Mouse (Mus musculus): ENCODE results near the gene Zbtb2. TPM values are rescaled to one million over a fixed set of nuclear protein-coding genes. Genes with fewer than 3 reads are reported as not detected.

Gene Zbtb2
- total and polyA plus RNA-seq, 3 experiments, result 8.6 to 12.7 TPM; not detected in 1

DNA sequence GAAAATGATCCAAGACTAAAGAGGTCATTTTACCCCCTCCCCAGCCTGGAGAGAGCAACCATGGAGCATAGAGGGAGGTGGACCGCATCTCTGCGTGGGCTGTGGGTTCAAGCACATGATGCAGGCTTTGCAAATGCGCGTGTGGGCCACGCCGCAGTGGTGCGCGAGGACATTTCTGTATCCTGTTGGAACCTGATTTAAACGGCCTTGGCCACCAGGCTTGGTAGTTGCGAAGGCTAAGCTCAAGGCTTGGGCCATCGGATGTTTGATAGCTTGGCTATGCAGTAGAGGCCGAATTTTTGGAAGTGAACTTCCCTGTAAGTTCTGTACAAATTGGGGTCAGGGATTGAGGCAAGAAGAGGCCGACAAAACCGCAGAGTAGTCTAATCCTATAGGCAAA is 40.3 kb downstream of the Zbtb2 start:
- Histone ChIP-seq H3K9ac (ENCODE audit: control insufficient read depth, low read depth, low read length, poor library complexity, severe bottlenecking) (no peak overlapping the region), H3K9me3 (replicated peaks; ENCODE audit: insufficient read depth, low read length) (no peaks in the 10 kb centered on the region), H3K4me3 (ENCODE audit: control insufficient read depth in 1 of 2, insufficient read depth in 1 of 2, low read depth in 2 of 2, low read length in 2 of 2) (no peak overlapping the region), H3K27ac (ENCODE audit: control insufficient read depth, low read depth, low read length) (no peak overlapping the region), H3K79me2 (ENCODE audit: control insufficient read depth, insufficient read depth, low read length, poor library complexity) (no peaks in the 10 kb centered on the region), H3K27me3 (ENCODE audit: control insufficient read depth in 1 of 2, insufficient read depth in 2 of 2, low read length in 2 of 2) (no peaks in the 10 kb centered on the region), H3K36me3 (ENCODE audit: control insufficient read depth in 1 of 2, insufficient read depth in 2 of 2, low read length in 2 of 2) (peaks cover 0 to 3% of the 10 kb centered on the region in 2 experiments; a peak in 1 of 4 replicates), H3K4me1 (ENCODE audit: control insufficient read depth in 1 of 2, insufficient read depth in 2 of 2, low read length in 2 of 2) (no peaks in the 10 kb centered on the region)
- no peak for TF ChIP-seq SIN3A (IDR thresholded peaks at IDR 0.05; ENCODE audit: low read length)
- TF ChIP-seq CTCF (IDR thresholded peaks at IDR 0.05 in 2 of 3, conservative IDR thresholded peaks at IDR 0.05 in 1 of 3; ENCODE audit: control insufficient read depth in 1 of 3, insufficient read depth in 1 of 3, low read depth in 2 of 3, low read length in 3 of 3, poor library complexity in 1 of 3, severe bottlenecking in 1 of 3), result no peak
- TF ChIP-seq SMC3 (IDR thresholded peaks at IDR 0.05; ENCODE audit: low read depth, low read length), result no peak
- DNase-seq (ENCODE audit: low read depth, low spot score), result no peak

DNA sequence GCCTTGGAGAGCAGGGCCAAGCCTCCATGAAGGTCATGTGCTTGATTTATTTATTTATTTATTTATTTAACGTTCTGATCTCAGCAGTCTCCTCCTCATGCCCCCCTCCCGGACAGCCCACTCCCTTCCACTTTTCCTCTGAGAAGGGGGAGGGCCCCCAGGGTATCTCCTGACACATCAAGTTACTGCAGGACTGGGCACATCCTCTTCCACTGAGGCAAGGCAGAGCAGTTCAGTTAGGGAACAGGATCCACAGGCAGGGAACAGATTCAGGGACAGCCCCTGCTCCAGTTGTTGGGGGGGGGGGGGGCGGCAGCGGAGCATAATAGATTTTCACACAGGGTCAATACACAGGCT is 40.8 kb downstream of the Zbtb2 start:
- Histone ChIP-seq H3K4me3 (ENCODE audit: control insufficient read depth in 1 of 2, insufficient read depth in 1 of 2, low read depth in 2 of 2, low read length in 2 of 2) (peak overlapping the region in 1 of 2 experiments; percentile 19; a peak in 1 of 4 replicates), H3K9ac (ENCODE audit: control insufficient read depth, low read depth, low read length, poor library complexity, severe bottlenecking) (no peak overlapping the region), H3K27ac (ENCODE audit: control insufficient read depth, low read depth, low read length) (no peak overlapping the region), H3K9me3 (replicated peaks; ENCODE audit: insufficient read depth, low read length) (no peaks in the 10 kb centered on the region), H3K79me2 (ENCODE audit: control insufficient read depth, insufficient read depth, low read length, poor library complexity) (no peaks in the 10 kb centered on the region), H3K36me3 (ENCODE audit: control insufficient read depth in 1 of 2, insufficient read depth in 2 of 2, low read length in 2 of 2) (peaks cover 0 to 3% of the 10 kb centered on the region in 2 experiments; a peak in 1 of 4 replicates), H3K4me1 (ENCODE audit: control insufficient read depth in 1 of 2, insufficient read depth in 2 of 2, low read length in 2 of 2) (no peaks in the 10 kb centered on the region), H3K27me3 (ENCODE audit: control insufficient read depth in 1 of 2, insufficient read depth in 2 of 2, low read length in 2 of 2) (no peaks in the 10 kb centered on the region)
- TF ChIP-seq JUND (IDR thresholded peaks at IDR 0.05; ENCODE audit: low read depth, low read length) (no peak), HCFC1 (IDR thresholded peaks at IDR 0.05; ENCODE audit: low read depth, low read length) (no peak), NELFE (IDR thresholded peaks at IDR 0.05; ENCODE audit: low read depth, low read length) (no peak), TBP (IDR thresholded peaks at IDR 0.05; ENCODE audit: low read depth, low read length) (no peak), POLR2AphosphoS5 (IDR thresholded peaks at IDR 0.05; ENCODE audit: borderline replicate concordance, low read depth, low read length) (no peak), E2F4 (IDR thresholded peaks at IDR 0.05; ENCODE audit: borderline replicate concordance, low read depth, low read length) (no peak), ELF1 (IDR thresholded peaks at IDR 0.05; ENCODE audit: low read depth, low read length) (no peak), MAX (IDR thresholded peaks at IDR 0.05; ENCODE audit: low read length) (no peak), RCOR1 (IDR thresholded peaks at IDR 0.05; ENCODE audit: low read depth, low read length) (no peak), CHD1 (IDR thresholded peaks at IDR 0.05; ENCODE audit: low read depth, low read length) (no peak), POLR2AphosphoS2 (IDR thresholded peaks at IDR 0.05; ENCODE audit: low read length) (no peak), MYB (IDR thresholded peaks at IDR 0.05; ENCODE audit: low read depth, low read length) (no peak), ZC3H11A (IDR thresholded peaks at IDR 0.05; ENCODE audit: low read depth, low read length) (no peak), SMC3 (IDR thresholded peaks at IDR 0.05; ENCODE audit: low read depth, low read length) (no peak), NRF1 (IDR thresholded peaks at IDR 0.05; ENCODE audit: insufficient read depth, low read depth, low read length, poor library complexity, severe bottlenecking) (no peak), ZNF384 (IDR thresholded peaks at IDR 0.05; ENCODE audit: low read depth, low read length) (no peak), CTCF (IDR thresholded peaks at IDR 0.05 in 2 of 3, conservative IDR thresholded peaks at IDR 0.05 in 1 of 3; ENCODE audit: control insufficient read depth in 1 of 3, insufficient read depth in 1 of 3, low read depth in 2 of 3, low read length in 3 of 3, poor library complexity in 1 of 3, severe bottlenecking in 1 of 3) (no peak), GATA1 (IDR thresholded peaks at IDR 0.05; ENCODE audit: low read depth, low read length) (no peak), ZMIZ1 (IDR thresholded peaks at IDR 0.05; ENCODE audit: low read depth, low read length) (no peak)
- DNase-seq (ENCODE audit: low read depth, low spot score), result no peak

All from MEL (cell line).